In the genomic region with DNA sequence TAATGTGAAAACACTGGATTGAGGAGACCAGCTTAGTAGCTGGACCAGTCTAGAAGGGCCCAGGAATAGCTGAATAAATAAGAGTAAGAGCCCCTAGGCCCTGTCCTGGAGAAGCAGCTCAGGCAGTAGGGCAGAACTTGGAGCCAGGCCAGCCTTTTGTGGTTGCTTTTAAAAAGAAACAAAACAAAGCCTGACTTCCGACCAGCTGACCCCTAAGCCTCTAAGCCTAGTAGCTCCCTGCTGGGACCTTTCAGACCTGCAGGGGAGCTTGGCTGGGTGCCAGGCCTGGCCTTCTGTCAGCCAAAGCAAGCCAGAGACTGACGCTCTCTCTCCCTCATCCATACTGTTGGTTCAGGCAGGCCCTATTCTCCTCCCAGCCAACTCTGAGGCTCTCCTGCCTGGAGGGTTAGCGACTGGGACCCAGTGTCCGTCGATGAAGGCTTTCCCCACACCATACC, we compare ENCODE assay signal across 8 mouse cellular contexts.
DNase-seq lines count a peak whose midpoint lies in the region; ATAC-seq and TF ChIP-seq lines count a peak whose summit lies in the region.

No protein-coding gene starts in this region.

- H3K4me3 ChIP-seq in heart, embryonic 12.5 days, result no peak overlapping the region
- no peak overlapping the region for H3K4me3 ChIP-seq in kidney, postnatal 0 days (replicated peaks; ENCODE audit: low read depth, low read length)
- H3K4me3 ChIP-seq in liver, embryonic 11.5 days (ENCODE audit: low read depth, low read length), result no peak overlapping the region

- peaks cover 9% of the 10 kb centered on the region for H3K9me3 ChIP-seq in heart, embryonic 12.5 days (replicated peaks)
- no peaks in the 10 kb centered on the region for H3K9me3 ChIP-seq in kidney, postnatal 0 days (replicated peaks; ENCODE audit: low read length)
- H3K9me3 ChIP-seq in liver, embryonic 11.5 days (ENCODE audit: control insufficient read depth, low read length), result no peaks in the 10 kb centered on the region

- H3K9ac ChIP-seq in heart, embryonic 12.5 days, result no peak overlapping the region
- H3K9ac ChIP-seq in kidney, postnatal 0 days (ENCODE audit: low read depth, low read length), result no peak overlapping the region
- no peak overlapping the region for H3K9ac ChIP-seq in liver, embryonic 11.5 days (ENCODE audit: low read depth, low read length)

- no peaks in the 10 kb centered on the region for H3K36me3 ChIP-seq in heart, embryonic 12.5 days
- no peaks in the 10 kb centered on the region for H3K36me3 ChIP-seq in kidney, postnatal 0 days (ENCODE audit: insufficient read depth, low read length)
- no peaks in the 10 kb centered on the region for H3K36me3 ChIP-seq in liver, embryonic 11.5 days (ENCODE audit: control insufficient read depth, insufficient read depth, low read length)

- 24% methylated on average over 5 of the region's 5 CpGs for WGBS in heart, embryonic 12.5 days
- 18% methylated on average over 5 of the region's 5 CpGs for WGBS in kidney, postnatal 0 days
- WGBS in liver, embryonic 11.5 days, result 56% methylated on average over 5 of the region's 5 CpGs

- H3K4me1 ChIP-seq in heart, embryonic 12.5 days (replicated peaks), result peaks cover 29% of the 10 kb centered on the region
- H3K4me1 ChIP-seq in kidney, postnatal 0 days (replicated peaks; ENCODE audit: insufficient read depth, low read length), result 0 out of 2 replicates have a peak, but pooled peaks cover 11% of the 10 kb centered on the region
- peaks cover 32% of the 10 kb centered on the region for H3K4me1 ChIP-seq in liver, embryonic 11.5 days (replicated peaks; ENCODE audit: control insufficient read depth, insufficient read depth, low read length)

- no peaks in the 10 kb centered on the region for H3K27me3 ChIP-seq in heart, embryonic 12.5 days (replicated peaks)
- no peaks in the 10 kb centered on the region for H3K27me3 ChIP-seq in kidney, postnatal 0 days (ENCODE audit: insufficient read depth, low read length)
- no peaks in the 10 kb centered on the region for H3K27me3 ChIP-seq in liver, embryonic 11.5 days (replicated peaks; ENCODE audit: control insufficient read depth, insufficient read depth, low read length)

- peak; percentile 90 for ATAC-seq in heart, embryonic 12.5 days (ENCODE audit: insufficient number of reproducible peaks, low FRiP score)
- ATAC-seq in kidney, postnatal 0 days (replicated peaks; ENCODE audit: low FRiP score, low read depth), result peak; percentile 84
- peak; percentile 56 for ATAC-seq in liver, embryonic 11.5 days (replicated peaks; ENCODE audit: low FRiP score)
- peak; percentile 81 for ATAC-seq in monocyte, adult 5-6 weeks (replicated peaks; ENCODE audit: insufficient number of reproducible peaks, low FRiP score, low TSS enrichment, poor library complexity, severe bottlenecking)

- peak overlapping the region; percentile 61 for H3K27ac ChIP-seq in heart, embryonic 12.5 days (ENCODE audit: poor library complexity, severe bottlenecking)
- peak overlapping the region; percentile 42; the same call in 1 of the 2 replicates for H3K27ac ChIP-seq in kidney, postnatal 0 days
- 0 out of 2 replicates have a peak overlapping the region, but pooled peaks have one; percentile 41 for H3K27ac ChIP-seq in liver, embryonic 11.5 days (ENCODE audit: low read depth, low read length)

- H3K4me2 ChIP-seq in heart, embryonic 12.5 days, result no peak overlapping the region
- no peak overlapping the region for H3K4me2 ChIP-seq in kidney, postnatal 0 days (ENCODE audit: low read length)
- H3K4me2 ChIP-seq in liver, embryonic 11.5 days, result no peak overlapping the region

- peak; percentile 41 for TF ChIP-seq CTCF in kidney, postnatal 0 days (IDR thresholded peaks at IDR 0.05; ENCODE audit: low read depth)

- peak; percentile 76 for DNase-seq in 3134 (ENCODE audit: extremely low read depth, insufficient read length, low spot score)
- DNase-seq in adrenal gland, postnatal 25 days, result peak; percentile 90
- peak; percentile 63 for DNase-seq in fibroblast of lung, adult 2 months (ENCODE audit: low read depth)
- peak; percentile 94 for DNase-seq in kidney, postnatal 0 days (ENCODE audit: low spot score)
- peak; percentile 67 for DNase-seq in liver, embryonic 11.5 days (ENCODE audit: low spot score)
- peak; percentile 29 to 56 for DNase-seq in spleen, postnatal 14 days (ENCODE audit: low spot score in 2 of 2)

Comparison
In these comparisons a context has a peak if more than half of its experiments do, and no peak if none do; other contexts are left out.
1. DNase-seq: peak in every context shown above with its lines; median percentile 94 in kidney, postnatal 0 days; 90 in adrenal gland, postnatal 25 days; 76 in 3134; 67 in liver, embryonic 11.5 days; 63 in fibroblast of lung, adult 2 months; 42 in spleen, postnatal 14 days.